Mouse (Mus musculus) gastrocnemius, postnatal 14 days (tissue): ENCODE measurements around the gene Orc6. TPM values are rescaled to one million over a fixed set of nuclear protein-coding genes. Genes with fewer than 3 reads are reported as not detected.

Experiments
- total RNA-seq, 2 experiments: library from RNA; stranded (reverse); gene quantifications; 2 replicates each; pipeline ENCODE4 v1.2.3; 2021

Gene Orc6
- total RNA-seq, 2 experiments from 2014 or later: 7.2 to 9.5 TPM

Other genes starting within 250 kb of the Orc6 start
- 1 to 10 TPM; 3.6 to 4.7 TPM for gene Fbxw9, start 239.6 kb upstream of the Orc6 start, total RNA-seq
- gene Gm5741, start 231.7 kb upstream of the Orc6 start, total RNA-seq: not detected
- 10 to 100 TPM; 18.2 to 20.2 TPM for gene Dhps, start 227.9 kb upstream of the Orc6 start, total RNA-seq
- 10 to 100 TPM; 45.3 to 46.2 TPM for gene Wdr83os, start 218.9 kb upstream of the Orc6 start, total RNA-seq
- gene Wdr83, start 218.3 kb upstream of the Orc6 start, total RNA-seq: 10 to 100 TPM; 13.2 to 15.1 TPM
- gene Man2b1, start 216.4 kb upstream of the Orc6 start, total RNA-seq: 10 to 100 TPM; 13.6 to 14.0 TPM
- under 1 TPM; 0.86 to 0.92 TPM for gene Zfp791, start 176.5 kb upstream of the Orc6 start, total RNA-seq
- not detected for gene Cks1brt, start 147.7 kb upstream of the Orc6 start, total RNA-seq
- gene Olfr371, start 73.6 kb upstream of the Orc6 start, total RNA-seq: not detected
- 10 to 100 TPM; 51.5 to 52.4 TPM for gene Vps35, start 170 bp downstream of the Orc6 start, total RNA-seq
- 1 to 10 TPM; 1.4 to 1.7 TPM for gene Mylk3, start 86.7 kb downstream of the Orc6 start, total RNA-seq
- gene 4921524J17Rik, start 133.2 kb downstream of the Orc6 start, total RNA-seq: 10 to 100 TPM; 12.5 to 12.8 TPM
- gene Gpt2, start 192.9 kb downstream of the Orc6 start, total RNA-seq: 100 to 1,000 TPM in 1 of 2 experiments, 10 to 100 TPM in 1; 74.7 to 129 TPM